Mouse (Mus musculus) myocyte (in vitro differentiated cells): Measurements from ENCODE around the gene Ubtd2. TPM values are rescaled to one million over a fixed set of nuclear protein-coding genes. Genes with fewer than 3 reads are reported as not detected.

Source experiments
- H3K27me3 ChIP-seq: one replicate; pipeline ENCODE4 v1.6.1; 2011; ENCODE audit not compliant: control insufficient read depth, insufficient read depth, insufficient read length
- H3K36me3 ChIP-seq: one replicate; pipeline ENCODE4 v1.6.1; 2011; ENCODE audit not compliant: control insufficient read depth, insufficient read depth
- H3K4me2 ChIP-seq: one replicate; pipeline ENCODE4 v1.6.1; 2011; ENCODE audit warnings: low read depth, control low read depth
- H3K4me3 ChIP-seq: one replicate; pipeline ENCODE4 v1.5.1; 2011; ENCODE audit warnings: mild to moderate bottlenecking, control low read depth, moderate library complexity
- H3K79me2 ChIP-seq: one replicate; pipeline ENCODE4 v1.6.1; 2011; ENCODE audit not compliant: control insufficient read depth, insufficient read depth
- H3ac ChIP-seq: one replicate; pipeline ENCODE4 v1.6.1; 2011; ENCODE audit not compliant: control insufficient read depth, insufficient read length
- CEBPB ChIP-seq: IDR thresholded peaks from 2 replicates; pipeline ENCODE4 v1.6.1; 2011; ENCODE audit warnings: mild to moderate bottlenecking, moderate library complexity; ENCODE audit not compliant: poor library complexity, insufficient read depth, severe bottlenecking
- E2F4 ChIP-seq: IDR thresholded peaks from one replicate; pipeline ENCODE4 v1.6.1; 2011; ENCODE audit warnings: mild to moderate bottlenecking, control low read depth, moderate library complexity; ENCODE audit not compliant: insufficient read depth
- MAX ChIP-seq: IDR thresholded peaks from one replicate; pipeline ENCODE4 v1.6.1; 2011; ENCODE audit warnings: low read depth, mild to moderate bottlenecking, control low read depth
- MYOD1 ChIP-seq, 3 experiments: IDR thresholded peaks; one replicate each; pipeline ENCODE4 v1.6.1; 2011; ENCODE audit warnings: control low read depth in 2 of 3, low read depth in 2 of 3, mild to moderate bottlenecking in 2 of 3, moderate library complexity in 1 of 3; ENCODE audit not compliant: insufficient read length in 2 of 3, control insufficient read depth in 1 of 3
- MYOG ChIP-seq, 3 experiments: IDR thresholded peaks; one replicate each; pipeline ENCODE4 v1.6.1; 2011; ENCODE audit warnings: control low read depth in 2 of 3, low read depth in 2 of 3, mild to moderate bottlenecking in 2 of 3; ENCODE audit not compliant: insufficient read length in 2 of 3, control insufficient read depth in 1 of 3, insufficient read depth in 1 of 3
- POLR2A ChIP-seq: IDR thresholded peaks from one replicate; pipeline ENCODE4 v1.6.1; 2011; ENCODE audit warnings: low read depth, mild to moderate bottlenecking, control low read depth, moderate library complexity; ENCODE audit not compliant: insufficient read length
- POLR2AphosphoS2 ChIP-seq: IDR thresholded peaks from one replicate; pipeline ENCODE4 v1.6.1; 2011; ENCODE audit warnings: low read depth, control low read depth; ENCODE audit not compliant: insufficient read length
- REST ChIP-seq: IDR thresholded peaks from one replicate; pipeline ENCODE4 v1.6.1; 2011; ENCODE audit warnings: mild to moderate bottlenecking, control low read depth, moderate library complexity; ENCODE audit not compliant: insufficient read depth, insufficient read length
- SRF ChIP-seq: IDR thresholded peaks from one replicate; pipeline ENCODE4 v1.6.1; 2011; ENCODE audit warnings: low read depth; ENCODE audit not compliant: control insufficient read depth, insufficient read length
- TCF12 ChIP-seq: IDR thresholded peaks from one replicate; pipeline ENCODE4 v1.6.1; 2011; ENCODE audit warnings: mild to moderate bottlenecking, control low read depth; ENCODE audit not compliant: poor library complexity, insufficient read depth, severe bottlenecking
- TCF3 ChIP-seq: IDR thresholded peaks from one replicate; pipeline ENCODE4 v1.6.1; 2011; ENCODE audit warnings: low read depth, control low read depth; ENCODE audit not compliant: insufficient read length
- USF1 ChIP-seq: IDR thresholded peaks from one replicate; pipeline ENCODE4 v1.6.1; 2011; ENCODE audit warnings: low read depth, mild to moderate bottlenecking, control low read depth, moderate library complexity
- polyA plus RNA-seq: library from polyadenylated mRNA; unstranded; fragments of >200 nt; fragmentation: generic; extraction: Trizol; gene quantifications from one replicate; pipeline ENCODE4 v1.2.1, GENCODE M21; 2012; ENCODE audit warnings: missing spikeins

Ubtd2 gene
- polyA plus RNA-seq, 1 experiment: 14.6 TPM

GRCm38 (mm10) chr11:32516916-32517712, 61.9 kb downstream of the Ubtd2 start:
- TF ChIP-seq TCF12: no peak
- no peak for TF ChIP-seq MAX
- no peak for TF ChIP-seq MYOG (IDR thresholded peaks at IDR 0.05; ENCODE audit: control insufficient read depth in 1 of 3, insufficient read depth in 1 of 3, insufficient read length in 2 of 3, low read depth in 2 of 3)
- no peak for TF ChIP-seq TCF3
- no peak for TF ChIP-seq POLR2AphosphoS2
- no peak for TF ChIP-seq MYOD1 (IDR thresholded peaks at IDR 0.05; ENCODE audit: control insufficient read depth in 1 of 3, insufficient read length in 2 of 3, low read depth in 2 of 3)
- no peak for TF ChIP-seq CEBPB
- no peak for TF ChIP-seq POLR2A
- TF ChIP-seq E2F4: no peak
- TF ChIP-seq SRF: no peak
- Histone ChIP-seq H3ac (no peak overlapping the region), H3K36me3 (peaks cover 5% of the 10 kb centered on the region), H3K4me2 (no peak overlapping the region), H3K27me3 (no peaks in the 10 kb centered on the region), H3K79me2 (no peaks in the 10 kb centered on the region), H3K4me3 (no peak overlapping the region)

- H3ac ChIP-seq: no peak overlapping the region
- TF ChIP-seq MAX (no peak), REST (no peak), MYOD1 (IDR thresholded peaks at IDR 0.05; ENCODE audit: control insufficient read depth in 1 of 3, insufficient read length in 2 of 3, low read depth in 2 of 3) (no peak), SRF (no peak), E2F4 (no peak), USF1 (no peak), TCF3 (no peak), CEBPB (no peak), MYOG (IDR thresholded peaks at IDR 0.05; ENCODE audit: control insufficient read depth in 1 of 3, insufficient read depth in 1 of 3, insufficient read length in 2 of 3, low read depth in 2 of 3) (no peak), POLR2A (no peak), POLR2AphosphoS2 (no peak), TCF12 (no peak)
- no peak overlapping the region for H3K4me3 ChIP-seq
- no peaks in the 10 kb centered on the region for H3K79me2 ChIP-seq
- peaks cover 5% of the 10 kb centered on the region for H3K36me3 ChIP-seq
- no peaks in the 10 kb centered on the region for H3K27me3 ChIP-seq
- no peak overlapping the region for H3K4me2 ChIP-seq
Measured at GRCm38 (mm10) chr11:32518770-32519169, 63.6 kb downstream of the Ubtd2 start.

GRCm38 (mm10) chr11:32519354-32519753, 64.2 kb downstream of the Ubtd2 start:
- no peak overlapping the region for H3K4me2 ChIP-seq
- no peaks in the 10 kb centered on the region for H3K79me2 ChIP-seq
- peaks cover 5% of the 10 kb centered on the region for H3K36me3 ChIP-seq
- H3K4me3 ChIP-seq: no peak overlapping the region
- TF ChIP-seq POLR2A (no peak), E2F4 (no peak), MYOD1 (IDR thresholded peaks at IDR 0.05; ENCODE audit: control insufficient read depth in 1 of 3, insufficient read length in 2 of 3, low read depth in 2 of 3) (no peak), TCF3 (no peak), USF1 (no peak), SRF (no peak), CEBPB (no peak)
- no peak overlapping the region for H3ac ChIP-seq
- H3K27me3 ChIP-seq: no peaks in the 10 kb centered on the region

GRCm38 (mm10) chr11:32521246-32521645, 66.1 kb downstream of the Ubtd2 start:
- H3K27me3 ChIP-seq: no peaks in the 10 kb centered on the region
- H3K4me3 ChIP-seq: no peak overlapping the region
- no peak overlapping the region for H3K4me2 ChIP-seq
- no peaks in the 10 kb centered on the region for H3K79me2 ChIP-seq
- TF ChIP-seq TCF12 (no peak), E2F4 (no peak), POLR2A (no peak), REST (no peak), TCF3 (no peak), MAX (no peak), MYOG (IDR thresholded peaks at IDR 0.05; ENCODE audit: control insufficient read depth in 1 of 3, insufficient read depth in 1 of 3, insufficient read length in 2 of 3, low read depth in 2 of 3) (no peak), MYOD1 (IDR thresholded peaks at IDR 0.05; ENCODE audit: control insufficient read depth in 1 of 3, insufficient read length in 2 of 3, low read depth in 2 of 3) (no peak), SRF (no peak), CEBPB (no peak), POLR2AphosphoS2 (no peak), USF1 (no peak)
- H3ac ChIP-seq: no peak overlapping the region
- peaks cover 5% of the 10 kb centered on the region for H3K36me3 ChIP-seq
